Mouse (Mus musculus): ENCODE measurements around the gene Uap1. TPM values are rescaled to one million over a fixed set of nuclear protein-coding genes. Genes with fewer than 3 reads are reported as not detected.

Gene Uap1
- polyA plus RNA-seq, 1 experiment from 2014 or later = 71.4 TPM

DNA sequence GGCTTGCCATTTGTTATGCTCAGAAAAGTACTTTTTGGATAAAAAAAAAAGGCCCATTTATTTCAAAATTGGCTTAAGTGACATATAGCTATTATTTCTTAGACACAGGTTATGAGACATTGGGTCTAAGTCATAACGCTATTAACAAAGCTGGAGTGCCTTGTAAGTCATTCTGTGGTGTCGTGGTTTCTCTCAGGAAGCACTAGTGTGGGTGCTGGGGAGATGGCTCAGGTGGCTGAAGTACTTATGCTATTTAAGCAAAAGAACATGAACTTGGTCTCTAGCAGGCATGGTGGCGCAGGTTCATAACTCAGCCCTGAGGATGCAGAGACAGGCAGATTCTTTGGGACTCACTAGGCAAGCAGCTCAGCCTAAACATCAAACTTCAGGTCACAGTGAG is 10.4 kb upstream of the Uap1 start:
- no peaks in the 10 kb centered on the region for H3K4me1 ChIP-seq (ENCODE audit: control insufficient read depth, insufficient read depth, low read length)
- no peak overlapping the region for H3K4me3 ChIP-seq (ENCODE audit: low read depth, low read length)
- H3K27ac ChIP-seq (replicated peaks; ENCODE audit: low read depth, low read length) = no peak overlapping the region
- H3K4me2 ChIP-seq (ENCODE audit: low read depth, low read length) = no peak overlapping the region
- no peaks in the 10 kb centered on the region for H3K36me3 ChIP-seq (replicated peaks; ENCODE audit: control insufficient read depth, insufficient read depth, low read depth, low read length)
- DNase-seq (ENCODE audit: low spot score) = no peak
- WGBS = 92% methylated on average over 3 of the region's 3 CpGs
- no peak overlapping the region for H3K9ac ChIP-seq (replicated peaks; ENCODE audit: low read length)
- no peaks in the 10 kb centered on the region for H3K9me3 ChIP-seq (replicated peaks; ENCODE audit: control insufficient read depth, low read length)
- H3K27me3 ChIP-seq (ENCODE audit: control insufficient read depth, insufficient read depth, low read length) = no peaks in the 10 kb centered on the region
- no peak for ATAC-seq (replicated peaks; ENCODE audit: insufficient number of reproducible peaks, low FRiP score, low TSS enrichment, low read depth)

- Histone ChIP-seq H3K9ac (replicated peaks; ENCODE audit: low read length) (no peak overlapping the region), H3K4me3 (ENCODE audit: low read depth, low read length) (no peak overlapping the region), H3K4me2 (ENCODE audit: low read depth, low read length) (no peak overlapping the region), H3K36me3 (replicated peaks; ENCODE audit: control insufficient read depth, insufficient read depth, low read depth, low read length) (no peaks in the 10 kb centered on the region), H3K4me1 (ENCODE audit: control insufficient read depth, insufficient read depth, low read length) (no peaks in the 10 kb centered on the region), H3K9me3 (replicated peaks; ENCODE audit: control insufficient read depth, low read length) (no peaks in the 10 kb centered on the region), H3K27me3 (ENCODE audit: control insufficient read depth, insufficient read depth, low read length) (no peaks in the 10 kb centered on the region), H3K27ac (replicated peaks; ENCODE audit: low read depth, low read length) (no peak overlapping the region)
- DNase-seq (ENCODE audit: low spot score) = no peak
- ATAC-seq (replicated peaks; ENCODE audit: insufficient number of reproducible peaks, low FRiP score, low TSS enrichment, low read depth) = no peak
Observed at GRCm38 (mm10) chr1:170182706-170183105, 7.9 kb upstream of the Uap1 start.

DNA sequence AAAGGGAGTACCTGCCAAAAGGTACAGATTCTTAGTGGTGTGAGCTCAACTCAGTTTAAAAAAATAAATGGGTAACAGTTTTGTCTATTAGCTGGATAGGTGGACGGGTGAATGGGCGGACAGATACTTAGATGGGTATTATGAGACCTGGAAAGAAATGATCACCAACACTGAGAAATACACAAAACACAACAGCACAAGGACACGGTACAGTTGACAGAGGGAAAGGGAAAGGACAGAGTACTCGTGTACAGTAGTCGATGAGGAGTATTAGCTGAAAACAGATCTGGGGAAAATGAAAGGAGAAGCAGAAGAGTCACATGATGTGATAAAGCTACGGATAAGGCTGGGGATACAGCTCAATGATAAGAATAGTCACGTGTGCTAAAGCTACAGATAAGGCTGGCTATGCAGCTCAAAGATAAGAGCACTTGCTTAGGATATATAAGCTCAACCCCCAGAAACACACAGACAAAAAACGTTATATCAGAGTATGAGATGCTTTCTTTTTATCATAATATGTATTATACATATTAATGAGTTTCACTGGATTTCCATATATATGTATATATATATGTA is 2.0 kb upstream of the Uap1 start:
- Histone ChIP-seq H3K27ac (replicated peaks; ENCODE audit: low read depth, low read length) (no peak overlapping the region), H3K4me1 (ENCODE audit: control insufficient read depth, insufficient read depth, low read length) (no peaks in the 10 kb centered on the region), H3K4me3 (ENCODE audit: low read depth, low read length) (no peak overlapping the region), H3K36me3 (replicated peaks; ENCODE audit: control insufficient read depth, insufficient read depth, low read depth, low read length) (no peaks in the 10 kb centered on the region), H3K9ac (replicated peaks; ENCODE audit: low read length) (no peak overlapping the region), H3K27me3 (ENCODE audit: control insufficient read depth, insufficient read depth, low read length) (no peaks in the 10 kb centered on the region), H3K4me2 (ENCODE audit: low read depth, low read length) (no peak overlapping the region), H3K9me3 (replicated peaks; ENCODE audit: control insufficient read depth, low read length) (no peaks in the 10 kb centered on the region)
- DNase-seq (ENCODE audit: low spot score) (no peak), ATAC-seq (replicated peaks; ENCODE audit: insufficient number of reproducible peaks, low FRiP score, low TSS enrichment, low read depth) (no peak)
- 88% methylated on average over 8 of the region's 8 CpGs for WGBS

- Histone ChIP-seq H3K9ac (replicated peaks; ENCODE audit: low read length) (no peak overlapping the region), H3K4me2 (ENCODE audit: low read depth, low read length) (no peak overlapping the region), H3K36me3 (replicated peaks; ENCODE audit: control insufficient read depth, insufficient read depth, low read depth, low read length) (no peaks in the 10 kb centered on the region), H3K4me1 (ENCODE audit: control insufficient read depth, insufficient read depth, low read length) (no peaks in the 10 kb centered on the region), H3K27me3 (ENCODE audit: control insufficient read depth, insufficient read depth, low read length) (no peaks in the 10 kb centered on the region), H3K9me3 (replicated peaks; ENCODE audit: control insufficient read depth, low read length) (no peaks in the 10 kb centered on the region), H3K4me3 (ENCODE audit: low read depth, low read length) (no peak overlapping the region), H3K27ac (replicated peaks; ENCODE audit: low read depth, low read length) (no peak overlapping the region)
- no peak for DNase-seq (ENCODE audit: low spot score)
- WGBS = 53% methylated on average over 6 of the region's 6 CpGs
- ATAC-seq (replicated peaks; ENCODE audit: insufficient number of reproducible peaks, low FRiP score, low TSS enrichment, low read depth) = no peak
Observed at GRCm38 (mm10) chr1:170175848-170176247, 1.1 kb upstream of the Uap1 start.

DNA sequence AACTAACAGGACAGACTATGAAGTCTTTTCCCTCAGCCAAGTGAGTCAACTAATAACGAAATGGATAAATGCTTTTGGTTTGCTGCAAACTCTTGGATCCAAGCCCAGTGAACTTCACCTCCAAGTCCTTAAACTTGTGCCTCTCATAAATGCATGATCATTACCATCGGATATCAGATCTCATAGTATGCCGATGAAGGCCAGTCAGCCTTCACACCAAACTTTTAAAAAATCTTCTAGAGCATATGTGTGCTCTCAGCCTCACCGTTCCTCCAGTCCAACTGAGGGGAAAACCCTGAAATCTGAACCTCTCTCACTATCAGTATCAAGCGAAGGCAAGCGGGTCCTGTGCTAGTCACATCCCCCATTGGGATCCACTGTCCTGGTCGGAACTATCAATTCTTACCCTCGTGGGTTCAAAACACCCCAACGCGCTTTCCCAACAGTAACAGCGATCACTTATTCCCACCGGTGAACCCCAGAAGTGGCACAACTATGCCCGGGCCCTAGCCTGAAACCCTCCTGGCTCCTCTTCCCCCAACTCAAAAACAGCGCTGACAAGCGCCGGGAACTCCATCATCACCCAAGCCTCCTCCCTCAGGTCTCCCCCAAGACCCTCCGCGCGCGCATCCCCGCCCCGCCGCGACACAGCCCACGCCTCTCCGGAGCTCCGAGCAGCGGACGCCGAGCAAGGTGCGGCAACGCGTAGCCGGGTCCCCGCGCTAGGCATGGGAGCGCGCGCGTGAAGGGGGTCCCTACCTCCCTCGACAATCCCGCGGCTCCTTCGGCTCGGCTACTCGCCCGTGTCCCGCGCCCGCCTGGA is 555 bp downstream of the Uap1 start:
- 1% methylated on average over 50 of the region's 50 CpGs for WGBS
- ATAC-seq (replicated peaks; ENCODE audit: insufficient number of reproducible peaks, low FRiP score, low TSS enrichment, low read depth) (peak; percentile 83), DNase-seq (ENCODE audit: low spot score) (peak; percentile 10)

DNA sequence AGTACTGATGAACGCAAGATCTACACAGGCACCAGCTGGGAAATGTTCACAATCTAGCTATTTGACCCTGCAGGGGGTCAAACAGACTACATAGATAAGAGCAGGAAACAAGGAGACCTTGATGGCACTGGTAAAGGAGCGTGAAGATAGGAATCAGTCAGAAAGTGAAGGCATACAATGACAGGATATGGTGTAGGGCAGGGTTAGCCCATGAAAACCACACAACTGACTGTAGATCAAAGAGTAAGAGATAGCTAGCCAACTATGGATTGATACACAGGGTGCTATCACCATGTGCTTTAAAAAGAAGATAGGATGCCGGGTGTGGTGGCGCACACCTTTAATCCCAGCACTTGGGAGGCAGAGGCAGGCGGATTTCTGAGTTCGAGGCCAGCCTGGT is 7.0 kb downstream of the Uap1 start:
- Histone ChIP-seq H3K27me3 (ENCODE audit: control insufficient read depth, insufficient read depth, low read length) (no peaks in the 10 kb centered on the region), H3K36me3 (replicated peaks; ENCODE audit: control insufficient read depth, insufficient read depth, low read depth, low read length) (no peaks in the 10 kb centered on the region), H3K4me2 (ENCODE audit: low read depth, low read length) (no peak overlapping the region), H3K9me3 (replicated peaks; ENCODE audit: control insufficient read depth, low read length) (no peaks in the 10 kb centered on the region), H3K4me3 (ENCODE audit: low read depth, low read length) (no peak overlapping the region), H3K9ac (replicated peaks; ENCODE audit: low read length) (no peak overlapping the region), H3K4me1 (ENCODE audit: control insufficient read depth, insufficient read depth, low read length) (no peaks in the 10 kb centered on the region), H3K27ac (replicated peaks; ENCODE audit: low read depth, low read length) (no peak overlapping the region)
- ATAC-seq (replicated peaks; ENCODE audit: insufficient number of reproducible peaks, low FRiP score, low TSS enrichment, low read depth) = no peak
- WGBS = 90% methylated on average over 5 of the region's 6 CpGs
- no peak for DNase-seq (ENCODE audit: low spot score)

More for the DNA sequence above, 555 bp downstream of the Uap1 start:
- H3K4me3 ChIP-seq (ENCODE audit: low read depth, low read length) = peak overlapping the region; percentile 86
- no peaks in the 10 kb centered on the region for H3K27me3 ChIP-seq (ENCODE audit: control insufficient read depth, insufficient read depth, low read length)
- no peak overlapping the region for H3K27ac ChIP-seq (replicated peaks; ENCODE audit: low read depth, low read length)
- no peaks in the 10 kb centered on the region for H3K4me1 ChIP-seq (ENCODE audit: control insufficient read depth, insufficient read depth, low read length)
- no peaks in the 10 kb centered on the region for H3K36me3 ChIP-seq (replicated peaks; ENCODE audit: control insufficient read depth, insufficient read depth, low read depth, low read length)
- H3K9ac ChIP-seq (replicated peaks; ENCODE audit: low read length) = peak overlapping the region; percentile 79
- H3K4me2 ChIP-seq (ENCODE audit: low read depth, low read length) = peak overlapping the region; percentile 70
- no peaks in the 10 kb centered on the region for H3K9me3 ChIP-seq (replicated peaks; ENCODE audit: control insufficient read depth, low read length)

DNA sequence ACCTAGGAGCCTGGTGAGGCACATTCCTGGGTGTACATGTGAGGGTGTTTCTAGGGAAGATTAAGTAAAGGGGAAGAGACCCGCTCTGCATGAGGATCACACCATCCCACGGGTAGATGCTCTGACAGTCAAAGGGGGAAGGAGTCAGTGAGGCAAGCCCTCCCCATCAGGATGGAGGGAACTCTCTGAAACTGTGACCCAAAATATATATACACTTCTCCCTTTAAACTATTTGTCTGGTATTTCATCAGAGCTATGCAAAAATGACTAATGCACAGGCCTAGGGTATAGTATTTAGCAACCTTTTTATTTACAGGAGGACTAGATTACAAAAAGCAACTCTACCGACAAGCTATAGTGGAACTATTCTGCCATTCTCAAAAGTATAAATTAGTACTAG is 9.8 kb downstream of the Uap1 start:
- 87% methylated on average over 3 of the region's 3 CpGs for WGBS
- no peak for ATAC-seq (replicated peaks; ENCODE audit: insufficient number of reproducible peaks, low FRiP score, low TSS enrichment, low read depth)
- H3K9me3 ChIP-seq (replicated peaks; ENCODE audit: control insufficient read depth, low read length) = no peaks in the 10 kb centered on the region
- no peak overlapping the region for H3K4me2 ChIP-seq (ENCODE audit: low read depth, low read length)
- no peak overlapping the region for H3K27ac ChIP-seq (replicated peaks; ENCODE audit: low read depth, low read length)
- H3K4me1 ChIP-seq (ENCODE audit: control insufficient read depth, insufficient read depth, low read length) = no peaks in the 10 kb centered on the region
- H3K27me3 ChIP-seq (ENCODE audit: control insufficient read depth, insufficient read depth, low read length) = no peaks in the 10 kb centered on the region
- H3K36me3 ChIP-seq (replicated peaks; ENCODE audit: control insufficient read depth, insufficient read depth, low read depth, low read length) = no peaks in the 10 kb centered on the region
- H3K9ac ChIP-seq (replicated peaks; ENCODE audit: low read length) = no peak overlapping the region
- H3K4me3 ChIP-seq (ENCODE audit: low read depth, low read length) = no peak overlapping the region
- no peak for DNase-seq (ENCODE audit: low spot score)

DNA sequence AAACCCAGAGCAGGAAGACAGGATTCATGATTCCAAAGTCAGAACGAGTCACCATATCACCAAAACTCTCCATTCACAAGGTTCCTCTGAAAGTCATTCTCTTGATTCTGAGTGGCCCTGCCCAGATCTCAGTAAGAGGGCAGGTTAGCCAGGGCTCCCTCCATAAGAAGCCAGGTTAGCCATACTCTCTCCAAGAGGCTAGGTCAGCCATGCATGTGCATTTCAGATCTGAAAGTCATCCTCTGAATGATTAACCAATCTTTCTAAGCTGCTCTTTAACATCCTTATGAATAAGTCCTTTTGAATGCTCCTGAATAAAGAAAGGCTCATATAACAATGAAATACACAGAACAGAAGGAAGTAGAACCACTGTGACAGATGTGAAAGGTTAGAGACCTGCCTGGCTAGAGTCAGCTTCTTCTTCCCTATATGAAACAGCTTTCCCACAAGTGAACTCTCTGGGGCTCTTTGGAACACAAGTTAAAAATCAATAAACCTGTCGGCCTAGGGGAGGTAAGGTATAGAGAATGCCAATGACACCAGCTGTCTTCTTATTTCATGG is 10.6 kb downstream of the Uap1 start:
- no peak overlapping the region for H3K9ac ChIP-seq (replicated peaks; ENCODE audit: low read length)
- 86% methylated on average over 2 of the region's 2 CpGs for WGBS
- no peak for ATAC-seq (replicated peaks; ENCODE audit: insufficient number of reproducible peaks, low FRiP score, low TSS enrichment, low read depth)

More for the DNA sequence above, 10.6 kb downstream of the Uap1 start:
- Histone ChIP-seq H3K27ac (replicated peaks; ENCODE audit: low read depth, low read length) (no peak overlapping the region), H3K36me3 (replicated peaks; ENCODE audit: control insufficient read depth, insufficient read depth, low read depth, low read length) (no peaks in the 10 kb centered on the region), H3K4me1 (ENCODE audit: control insufficient read depth, insufficient read depth, low read length) (no peaks in the 10 kb centered on the region), H3K4me2 (ENCODE audit: low read depth, low read length) (no peak overlapping the region), H3K9me3 (replicated peaks; ENCODE audit: control insufficient read depth, low read length) (no peaks in the 10 kb centered on the region), H3K27me3 (ENCODE audit: control insufficient read depth, insufficient read depth, low read length) (no peaks in the 10 kb centered on the region), H3K4me3 (ENCODE audit: low read depth, low read length) (no peak overlapping the region)
- DNase-seq (ENCODE audit: low spot score) = no peak
